Mouse (Mus musculus) T-helper 17 cell (primary cell): Measurements from ENCODE around the gene Syp.

Experiments used
- in situ Hi-C, 2 experiments: fragments of 300-600 bp; cut with MboI, MseI; formaldehyde crosslinking; loops; 1 replicate in 1 of 2; 2 replicates in 1 of 2; pipeline ENCODE4 v1.15.1; 2025; ENCODE audit warnings: high pct_unique_total_duplicates in 2 of 2

Syp gene

GRCm38 (mm10) chrX:7662936-7663335 is 24.7 kb downstream of the Syp start:
- in situ Hi-C loops, result no loop called here

- in situ Hi-C loops, result no loop called here
Observed at GRCm38 (mm10) chrX:7664791-7665190, 26.5 kb downstream of the Syp start.

- in situ Hi-C loops, result no loop called here
Observed at GRCm38 (mm10) chrX:7665739-7666502, 27.6 kb downstream of the Syp start.

GRCm38 (mm10) chrX:7670390-7670881 is 32.2 kb downstream of the Syp start:
- in situ Hi-C loops, result no loop called here

GRCm38 (mm10) chrX:7670921-7671623 is 32.8 kb downstream of the Syp start, which contains the start of gene Plp2:
Plp2 (minus strand) TSS chrX:7671390.
- in situ Hi-C loops, result no loop called here

GRCm38 (mm10) chrX:7672739-7673138 is 34.5 kb downstream of the Syp start:
- in situ Hi-C loops, result no loop called here

GRCm38 (mm10) chrX:7673578-7674281 is 35.5 kb downstream of the Syp start:
- in situ Hi-C loops, result no loop called here

GRCm38 (mm10) chrX:7674284-7675000 is 36.2 kb downstream of the Syp start:
- in situ Hi-C loops, result no loop called here

- in situ Hi-C loops, result no loop called here
Observed at GRCm38 (mm10) chrX:7675001-7675380, 36.7 kb downstream of the Syp start.

GRCm38 (mm10) chrX:7678986-7679385 is 40.7 kb downstream of the Syp start:
- in situ Hi-C loops, result no loop called here

- in situ Hi-C loops, result no loop called here
Observed at GRCm38 (mm10) chrX:7679405-7680056, 41.3 kb downstream of the Syp start.

GRCm38 (mm10) chrX:7680057-7680412 is 41.8 kb downstream of the Syp start:
- in situ Hi-C loops, result no loop called here

- in situ Hi-C loops, result no loop called here
Observed at GRCm38 (mm10) chrX:7680864-7681263, 42.6 kb downstream of the Syp start, which contains the start of gene Magix. Magix (minus strand) TSS chrX:7681251.

GRCm38 (mm10) chrX:7688321-7688720 is 50.0 kb downstream of the Syp start:
- in situ Hi-C loops, result no loop called here

- in situ Hi-C loops, result loop anchor here in 1 of 2 experiments (5.0 kb wide), 1 partner anchor 218 kb away; no protein-coding TSS in a partner anchor
Observed at GRCm38 (mm10) chrX:7690486-7690885, 52.2 kb downstream of the Syp start.

- in situ Hi-C loops, result loop anchor here in 1 of 2 experiments (5.0 kb wide), 1 partner anchor 221 kb away; no protein-coding TSS in a partner anchor
Observed at GRCm38 (mm10) chrX:7692862-7693261, 54.6 kb downstream of the Syp start.

- in situ Hi-C loops, result no loop called here
Observed at GRCm38 (mm10) chrX:7696520-7696919, 58.2 kb downstream of the Syp start.

GRCm38 (mm10) chrX:7696954-7697381 is 58.7 kb downstream of the Syp start, which contains the start of gene Gpkow:
Gpkow (plus strand) TSS chrX:7697131.
- in situ Hi-C loops, result no loop called here
